Mouse (Mus musculus): ENCODE data around the gene Rft1. TPM values are rescaled to one million over a fixed set of nuclear protein-coding genes. Genes with fewer than 3 reads are reported as not detected.

Gene Rft1
- total RNA-seq, 2 experiments from 2014 or later = 9.6 to 10.5 TPM

DNA sequence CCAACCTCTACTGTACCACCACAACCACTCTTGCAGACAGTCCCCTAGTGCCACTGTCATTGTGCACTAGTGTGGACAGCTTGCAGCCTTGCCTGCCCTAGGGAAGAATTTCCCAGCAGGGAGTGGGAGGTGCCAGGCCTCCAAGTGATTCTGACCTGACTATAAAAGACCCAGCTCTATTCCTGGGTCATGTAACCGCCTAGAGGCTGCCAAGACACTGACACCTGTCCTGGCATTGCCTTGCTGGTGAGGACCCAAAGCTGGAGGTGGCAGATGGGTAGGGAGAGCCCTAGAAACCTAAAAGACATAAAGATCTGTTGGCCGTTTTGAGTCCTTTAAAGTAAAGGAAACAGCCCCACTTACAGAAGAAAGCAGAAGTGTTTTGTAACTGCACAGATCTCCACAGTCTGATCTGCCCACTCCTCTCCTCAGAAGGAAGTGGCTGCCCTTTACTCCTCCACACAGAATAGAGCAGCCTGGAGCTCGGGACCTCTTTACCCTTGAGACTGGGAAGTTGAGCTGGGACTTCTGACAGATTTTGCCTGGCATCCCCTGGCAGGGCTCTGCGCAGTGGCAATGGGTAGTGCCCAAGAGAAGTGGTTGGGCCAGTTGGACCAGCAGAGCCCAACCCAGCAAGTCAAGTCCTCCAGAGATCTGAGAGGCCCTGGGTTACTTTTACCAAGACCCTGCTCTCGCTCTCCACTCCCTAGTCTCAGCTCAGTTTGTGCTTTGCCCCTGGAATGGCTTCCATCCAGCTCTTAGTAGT is 23.2 kb upstream of the Rft1 start:
- peak; percentile 30 for DNase-seq

DNA sequence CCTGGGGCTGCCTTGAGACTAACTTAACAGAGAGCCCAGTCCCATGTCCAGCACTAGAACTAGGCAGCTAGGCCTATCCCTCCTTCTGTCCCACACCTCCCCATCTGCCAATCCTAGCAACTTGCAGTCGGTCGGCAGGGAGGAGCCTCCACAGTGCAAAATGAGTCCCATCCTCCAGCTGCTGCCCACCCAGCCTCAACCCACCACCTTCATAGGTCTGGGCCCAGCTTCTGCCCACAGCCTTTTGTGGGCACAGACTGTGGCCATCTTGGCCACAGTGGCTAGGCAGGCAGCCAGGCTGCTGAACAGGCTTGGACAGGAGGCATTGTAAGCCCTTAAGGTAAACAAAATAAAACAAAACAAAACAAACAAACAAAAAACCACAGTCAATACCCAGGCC is 22.3 kb upstream of the Rft1 start:
- DNase-seq = no peak

DNA sequence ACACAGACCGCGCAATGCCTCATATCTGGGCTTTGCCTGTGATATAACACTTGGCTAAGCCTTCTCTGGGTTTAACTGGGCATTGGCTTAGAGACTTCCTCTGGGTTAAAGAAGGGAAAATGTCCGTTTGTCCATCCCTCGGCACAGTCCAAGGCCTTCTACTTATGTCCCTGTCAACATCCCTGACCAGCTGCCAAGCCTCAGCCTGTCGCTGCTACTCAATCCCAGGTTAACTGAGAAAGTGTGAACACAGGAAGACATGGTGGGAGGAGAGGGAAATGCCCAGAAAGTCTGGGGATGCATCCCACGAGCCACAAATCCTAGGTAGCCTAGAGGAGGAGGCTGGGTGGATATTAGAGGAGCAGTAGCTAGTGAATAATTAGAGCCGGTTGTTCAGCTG is 20.5 kb upstream of the Rft1 start:
- DNase-seq = no peak

DNA sequence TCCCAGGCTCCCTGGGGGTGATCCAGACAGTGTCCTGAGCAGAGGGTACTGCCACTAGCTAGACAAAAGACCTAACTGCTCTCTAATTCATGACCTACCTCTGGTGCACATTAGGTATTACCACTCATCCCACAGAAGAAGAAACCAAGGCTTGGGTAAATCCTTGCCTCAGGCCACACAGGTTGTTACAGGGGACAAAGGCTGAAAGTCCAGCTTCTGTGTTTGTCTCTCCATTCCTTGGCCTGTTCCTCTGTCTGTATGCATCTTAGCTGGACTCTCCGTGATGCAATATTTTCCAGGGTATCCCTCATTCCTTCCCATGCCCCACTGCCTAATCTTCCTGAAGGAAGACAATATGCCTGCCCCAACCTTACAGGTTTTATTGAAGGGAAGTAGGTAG is 19.7 kb upstream of the Rft1 start:
- DNase-seq = no peak

DNA sequence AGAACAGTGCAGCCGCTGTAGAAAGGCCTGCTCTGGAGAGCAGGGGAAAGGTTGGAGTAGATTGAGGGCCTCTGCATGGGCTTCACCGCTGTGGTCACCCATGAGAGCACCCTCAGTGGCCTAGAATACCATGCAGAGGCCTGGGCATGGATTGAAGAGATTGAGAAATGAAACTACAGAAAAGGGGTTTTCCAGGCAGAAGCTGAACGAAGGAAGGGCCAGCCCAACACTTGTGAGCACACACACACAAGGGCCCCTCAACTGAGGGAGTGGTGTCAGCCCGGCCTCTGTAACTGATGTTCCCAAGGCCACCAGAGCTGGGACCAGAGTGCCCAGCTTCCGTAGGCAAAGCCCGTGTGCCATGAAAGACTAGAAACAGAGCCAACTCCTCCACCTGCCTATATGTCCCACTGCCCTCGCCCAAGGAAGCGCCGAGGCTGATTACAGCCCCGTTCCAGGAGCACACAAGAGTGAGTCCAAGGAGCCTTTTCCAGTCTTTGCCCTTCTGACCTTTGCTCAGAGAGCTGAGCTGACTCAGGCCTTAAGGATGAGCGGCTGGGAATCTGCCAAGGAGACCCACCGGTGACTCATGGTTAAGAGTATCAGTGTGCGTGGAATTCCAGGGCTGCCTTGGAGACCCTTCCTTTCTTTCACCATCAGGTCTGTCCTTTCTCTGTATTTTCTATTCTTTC is 18.8 kb upstream of the Rft1 start:
- no peak for DNase-seq

DNA sequence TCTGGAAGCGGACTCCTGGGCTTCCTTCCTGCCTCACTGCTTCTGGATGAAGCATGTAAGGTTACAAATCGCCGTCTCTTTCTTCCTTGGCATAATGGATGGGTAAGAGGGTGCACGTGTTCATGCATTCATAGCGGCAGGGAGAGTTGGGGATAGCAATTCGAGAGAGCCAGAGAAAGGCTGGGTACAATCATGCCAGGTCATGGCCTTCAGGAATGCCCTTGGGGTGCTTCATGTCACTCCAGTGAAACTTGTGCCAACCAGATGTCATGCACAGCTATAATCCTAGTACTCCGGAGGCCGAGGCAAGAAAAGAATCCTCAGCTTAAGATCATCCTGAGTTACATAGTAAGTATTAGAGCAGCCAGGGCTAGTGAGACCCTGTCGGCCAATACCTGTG is 17.7 kb upstream of the Rft1 start:
- DNase-seq = no peak

DNA sequence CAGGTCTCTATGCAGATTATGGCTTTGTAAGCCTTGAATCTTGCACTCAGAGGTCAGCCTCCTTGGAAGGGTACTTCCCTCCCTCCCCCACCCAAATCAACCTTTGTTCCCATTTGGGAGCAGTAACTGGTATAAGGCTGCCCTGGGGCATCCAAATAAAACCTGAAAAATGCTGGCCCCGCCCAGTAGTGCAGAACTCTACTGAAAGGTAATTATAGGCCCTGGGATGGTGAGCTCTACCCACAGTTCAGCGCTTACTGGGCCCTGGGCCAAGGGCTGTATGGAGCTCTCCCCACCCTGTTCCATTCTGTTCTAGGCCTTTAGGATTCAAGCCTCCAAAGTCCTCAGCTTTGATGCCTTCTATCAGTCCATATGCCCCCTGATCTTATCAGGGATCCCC is 17.1 kb upstream of the Rft1 start:
- no peak for DNase-seq

DNA sequence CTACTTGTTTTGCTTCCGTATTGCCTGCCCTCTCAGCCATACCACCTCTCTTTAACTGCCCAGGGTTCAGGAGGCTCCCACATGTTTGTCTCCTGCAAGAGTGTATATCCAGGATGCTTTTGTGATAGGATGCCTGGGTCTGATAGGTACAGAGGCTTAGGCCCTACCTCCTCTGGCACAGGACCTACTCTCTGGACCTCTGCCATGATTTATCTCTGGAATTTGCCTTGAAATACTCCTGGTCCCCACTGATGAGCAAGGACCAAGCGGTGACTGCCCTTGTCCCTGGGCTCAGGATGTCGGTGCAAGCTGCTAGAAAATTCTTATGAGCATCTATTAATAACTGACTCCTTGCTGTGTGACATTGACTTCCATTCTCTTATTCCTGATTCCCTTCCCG is 16.2 kb upstream of the Rft1 start:
- peak; percentile 56 for DNase-seq

DNA sequence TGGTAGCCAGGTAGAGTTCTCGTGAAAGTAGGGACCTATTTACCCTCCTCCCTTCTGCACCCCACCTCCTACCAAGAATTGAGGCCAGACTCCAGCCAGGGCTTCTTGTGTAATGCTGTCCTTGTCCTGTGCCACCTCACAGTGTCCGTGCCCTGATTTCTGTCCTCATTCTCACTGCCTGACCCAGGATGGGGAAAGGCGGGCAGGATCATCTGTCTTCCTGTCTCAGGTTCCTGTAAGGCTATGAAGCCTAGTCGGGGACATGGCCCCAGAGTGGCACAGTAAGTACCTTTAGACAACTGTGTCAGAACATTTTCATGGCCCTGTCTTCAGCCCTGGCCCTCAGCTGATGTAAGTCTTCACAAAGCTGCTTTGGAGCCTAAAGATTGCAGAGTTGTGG is 15.5 kb upstream of the Rft1 start:
- DNase-seq = no peak

DNA sequence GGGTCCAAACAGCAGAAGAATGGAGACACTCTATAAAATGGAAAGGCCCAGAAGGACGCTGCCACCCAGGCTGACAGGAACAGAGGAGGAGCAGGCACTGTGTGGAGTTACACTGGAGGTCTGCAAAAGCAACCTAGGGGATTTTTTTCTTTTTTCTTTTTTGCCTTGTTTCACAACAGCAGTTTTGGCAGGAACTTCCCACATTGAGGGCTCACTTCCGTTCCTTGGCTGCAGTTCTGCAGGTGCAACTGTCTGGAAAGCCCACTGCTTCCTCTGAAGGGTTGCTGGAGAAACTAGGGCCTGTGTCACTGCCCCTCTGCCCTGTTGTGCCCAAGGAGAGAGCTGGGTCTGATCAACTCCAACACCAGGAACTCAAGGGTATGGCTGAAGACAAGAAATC is 12.4 kb upstream of the Rft1 start:
- no peak for DNase-seq

DNA sequence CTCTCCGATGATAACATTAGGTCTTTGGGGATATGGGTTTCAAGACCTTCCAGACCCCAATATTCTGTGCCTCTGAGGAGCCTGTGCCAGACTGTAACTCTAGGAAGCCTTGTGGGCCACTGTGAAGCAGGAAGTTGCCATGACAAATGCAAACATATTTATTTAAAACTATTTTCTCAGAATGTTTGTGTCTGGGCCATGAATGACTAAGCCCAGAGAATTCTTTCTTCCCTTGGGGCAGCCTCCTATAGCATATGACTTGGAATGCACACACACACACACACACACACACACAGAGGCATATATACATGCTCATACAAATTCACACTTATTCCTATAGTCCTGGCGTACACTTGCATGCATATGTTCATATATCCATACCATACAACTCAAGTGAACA is 10.1 kb upstream of the Rft1 start:
- no peak for DNase-seq

DNA sequence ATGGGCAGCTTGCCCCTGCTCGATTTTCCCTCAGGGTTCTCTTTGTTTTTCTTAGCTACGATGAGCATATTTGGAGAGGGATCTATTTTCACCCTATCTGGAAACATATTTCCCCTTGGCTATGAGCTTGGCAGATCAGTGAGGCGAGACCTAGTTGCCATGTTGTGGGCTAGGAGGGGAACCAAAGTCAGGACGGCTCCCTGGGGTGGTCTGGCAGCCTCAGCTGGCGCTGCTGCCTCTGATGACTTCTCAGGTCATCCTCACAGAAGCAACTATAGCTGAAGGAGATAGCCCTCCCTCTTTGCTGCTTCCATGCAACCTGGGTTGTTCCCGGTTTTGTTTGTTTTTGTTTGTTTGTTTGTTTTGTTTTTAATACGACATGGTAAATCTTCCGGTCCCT is 9.1 kb upstream of the Rft1 start:
- no peak for DNase-seq

DNA sequence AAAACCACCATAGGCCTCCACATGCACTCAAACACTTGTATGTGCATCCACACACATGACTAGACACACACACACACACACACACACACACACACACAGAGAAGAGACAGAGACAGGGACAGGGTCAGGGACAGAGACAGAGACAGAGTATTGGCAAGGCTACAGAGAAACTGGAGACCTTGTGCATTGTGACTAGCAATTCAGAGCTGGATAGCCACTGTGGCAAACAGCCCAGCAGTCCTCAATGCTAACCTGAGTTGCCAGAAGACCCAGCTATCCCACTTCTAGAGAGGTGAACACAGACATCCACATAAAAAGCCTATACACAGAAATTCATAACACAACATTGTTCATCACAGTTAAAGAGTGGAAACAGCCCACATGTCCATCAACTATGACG is 7.7 kb upstream of the Rft1 start:
- DNase-seq = no peak

DNA sequence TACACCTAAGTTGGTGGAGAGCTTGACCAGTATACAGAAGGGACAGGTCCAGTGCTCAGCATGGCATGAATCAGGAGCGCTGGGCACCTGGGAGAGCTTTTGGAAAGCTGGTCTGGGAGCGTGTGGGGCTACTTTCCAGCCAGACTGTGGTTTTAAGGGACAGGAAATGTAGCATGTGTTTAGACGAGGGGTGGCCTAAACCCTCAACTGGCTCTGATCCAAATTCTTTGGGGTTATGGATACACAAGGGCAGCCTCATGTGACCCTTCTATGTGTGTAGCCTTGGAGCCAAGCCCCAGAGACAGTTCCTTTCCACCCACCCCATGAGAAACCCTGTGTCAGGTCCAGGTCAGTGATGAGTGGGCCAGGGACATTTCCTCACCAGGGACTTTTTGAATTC is 5.7 kb upstream of the Rft1 start:
- no peak for DNase-seq

DNA sequence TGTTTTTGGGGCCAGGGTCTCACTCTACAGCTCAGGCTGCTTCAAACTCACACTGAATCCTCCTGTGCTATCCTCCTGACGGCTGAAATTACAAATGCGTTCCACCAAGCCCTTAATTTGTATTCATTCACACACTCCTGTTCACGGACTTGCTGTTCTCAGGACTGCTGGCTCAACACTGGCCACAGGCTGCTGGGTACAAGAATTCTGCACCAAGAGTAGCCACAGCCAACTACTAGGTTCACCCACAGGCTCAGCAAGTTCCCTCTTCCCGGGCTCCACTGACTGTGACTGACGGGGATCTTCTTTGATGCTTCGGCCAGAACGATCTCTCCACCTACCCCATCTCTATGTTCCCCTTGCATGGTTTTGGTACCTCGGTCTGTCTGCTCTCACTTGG is 4.4 kb upstream of the Rft1 start:
- DNase-seq = no peak

DNA sequence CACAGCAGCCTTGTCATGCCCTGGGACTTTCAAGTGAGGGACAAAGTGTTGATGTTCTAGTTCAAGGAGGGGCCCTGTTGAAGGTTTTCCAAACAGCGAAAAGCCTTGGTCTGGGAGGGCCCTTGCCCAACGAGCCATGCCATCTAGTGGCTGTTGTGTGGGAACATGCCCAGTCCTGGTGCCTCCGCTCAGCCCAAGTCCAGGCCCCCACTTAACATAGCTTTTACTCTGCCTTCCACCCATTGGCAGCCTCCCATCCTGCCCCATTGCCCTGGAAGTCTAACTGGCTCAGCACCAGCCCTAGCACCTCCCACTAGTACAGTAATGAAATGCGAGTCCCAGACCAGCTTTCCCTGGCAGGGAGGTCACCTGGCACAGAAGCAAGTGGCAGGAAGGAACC is 3.2 kb upstream of the Rft1 start:
- peak; percentile 87 for DNase-seq

DNA sequence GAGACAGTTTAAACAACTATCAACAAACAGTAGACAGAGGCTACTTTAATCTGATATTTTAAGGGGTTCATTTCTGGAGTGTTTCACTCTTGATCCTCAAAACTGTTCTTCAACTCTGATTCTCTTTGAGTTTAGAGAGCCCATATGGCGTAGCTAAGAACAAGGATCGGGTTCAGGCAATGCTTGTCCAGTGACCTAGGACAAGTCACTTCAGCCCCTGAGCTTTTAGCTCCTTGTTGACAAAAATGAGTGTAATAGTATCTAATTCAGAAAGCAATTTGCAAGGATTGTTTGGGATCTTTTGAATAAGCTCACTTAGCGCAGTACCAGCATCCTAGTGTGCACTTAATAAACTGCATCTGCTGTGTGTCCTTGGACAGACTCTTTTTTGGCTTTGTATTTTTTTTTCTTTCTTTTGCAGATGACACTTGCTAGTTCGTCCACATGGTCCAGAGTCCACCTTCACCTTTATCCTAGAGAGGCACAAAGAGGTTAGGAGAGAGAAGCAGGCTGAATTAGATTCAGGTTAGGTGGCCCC is 600 bp downstream of the Rft1 start:
- DNase-seq = no peak

DNA sequence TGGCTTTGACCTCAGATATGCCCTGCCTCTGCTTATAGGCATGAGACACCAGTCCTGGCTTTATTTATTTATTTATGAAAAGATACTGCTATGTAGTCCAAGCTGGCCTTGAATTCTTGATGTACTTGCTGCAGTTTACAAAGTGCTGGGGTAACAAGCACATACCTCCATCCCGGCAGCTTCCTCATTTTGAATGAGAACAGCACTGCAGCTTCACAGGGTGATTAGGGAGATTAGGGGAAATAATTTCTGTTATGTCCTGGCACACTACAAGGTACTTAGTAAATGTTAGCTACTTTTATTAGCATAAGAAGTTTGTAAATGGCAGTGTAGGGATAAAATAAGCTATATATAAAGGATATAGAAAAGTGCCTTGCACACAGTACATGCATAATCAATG is 1.4 kb downstream of the Rft1 start:
- DNase-seq = no peak

DNA sequence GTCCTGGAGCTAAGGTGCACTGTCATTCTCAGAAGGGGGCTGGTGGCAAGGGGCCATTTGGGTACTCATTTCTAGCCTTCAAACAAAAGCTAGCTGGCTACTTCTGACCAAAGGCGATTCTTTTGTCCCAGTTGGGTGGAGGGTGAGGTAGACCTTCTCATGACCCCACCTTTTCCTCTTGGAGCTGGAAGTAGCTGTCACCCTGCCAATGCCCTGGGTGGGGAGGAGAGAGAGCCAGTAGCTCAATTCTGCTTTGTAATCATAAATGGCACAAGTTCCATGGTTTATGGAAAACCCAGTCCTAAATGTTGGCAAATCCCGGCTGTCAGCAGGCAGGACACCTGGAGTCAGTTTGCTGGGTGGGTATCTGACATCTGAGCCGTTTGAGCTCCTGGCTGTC is 11.9 kb downstream of the Rft1 start:
- DNase-seq = peak; percentile 40

DNA sequence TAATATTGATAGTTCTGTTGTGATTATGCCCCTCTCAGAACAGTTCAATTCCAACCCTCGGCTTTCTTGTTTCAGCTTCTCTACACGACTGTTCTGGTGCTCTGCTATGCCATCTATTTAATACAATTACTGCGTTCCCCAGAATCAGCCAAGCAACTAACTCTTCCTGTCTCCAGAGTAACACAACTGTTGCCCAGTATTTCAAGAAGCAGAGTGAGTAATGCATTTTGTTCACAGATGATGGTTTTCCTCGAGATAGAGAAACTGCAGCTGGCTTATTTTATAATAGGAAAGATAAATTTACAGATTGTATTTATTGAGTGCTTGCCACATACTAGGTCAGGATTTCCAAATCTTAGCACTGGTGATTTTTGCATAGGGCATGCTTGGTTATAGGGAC is 12.4 kb downstream of the Rft1 start:
- no peak for DNase-seq

DNA sequence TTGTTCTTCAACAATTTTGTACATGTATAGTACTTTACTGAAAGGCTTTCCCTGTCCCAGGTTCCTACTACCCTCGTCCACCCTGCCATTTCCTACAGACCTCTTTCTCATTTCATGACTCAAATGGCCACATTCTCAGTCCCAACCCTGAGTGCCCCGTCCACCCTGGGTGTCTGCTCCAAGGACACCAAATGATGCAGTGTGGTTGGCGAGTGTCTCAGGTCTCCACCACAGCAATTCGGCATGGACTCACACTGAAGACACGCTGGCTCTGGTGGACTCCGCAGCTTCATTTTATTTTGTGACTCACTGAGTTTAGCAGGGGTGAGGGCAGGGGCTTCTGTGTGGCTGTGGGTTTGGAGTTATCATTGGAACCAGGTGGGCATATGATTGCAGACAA is 16.0 kb downstream of the Rft1 start:
- no peak for DNase-seq

DNA sequence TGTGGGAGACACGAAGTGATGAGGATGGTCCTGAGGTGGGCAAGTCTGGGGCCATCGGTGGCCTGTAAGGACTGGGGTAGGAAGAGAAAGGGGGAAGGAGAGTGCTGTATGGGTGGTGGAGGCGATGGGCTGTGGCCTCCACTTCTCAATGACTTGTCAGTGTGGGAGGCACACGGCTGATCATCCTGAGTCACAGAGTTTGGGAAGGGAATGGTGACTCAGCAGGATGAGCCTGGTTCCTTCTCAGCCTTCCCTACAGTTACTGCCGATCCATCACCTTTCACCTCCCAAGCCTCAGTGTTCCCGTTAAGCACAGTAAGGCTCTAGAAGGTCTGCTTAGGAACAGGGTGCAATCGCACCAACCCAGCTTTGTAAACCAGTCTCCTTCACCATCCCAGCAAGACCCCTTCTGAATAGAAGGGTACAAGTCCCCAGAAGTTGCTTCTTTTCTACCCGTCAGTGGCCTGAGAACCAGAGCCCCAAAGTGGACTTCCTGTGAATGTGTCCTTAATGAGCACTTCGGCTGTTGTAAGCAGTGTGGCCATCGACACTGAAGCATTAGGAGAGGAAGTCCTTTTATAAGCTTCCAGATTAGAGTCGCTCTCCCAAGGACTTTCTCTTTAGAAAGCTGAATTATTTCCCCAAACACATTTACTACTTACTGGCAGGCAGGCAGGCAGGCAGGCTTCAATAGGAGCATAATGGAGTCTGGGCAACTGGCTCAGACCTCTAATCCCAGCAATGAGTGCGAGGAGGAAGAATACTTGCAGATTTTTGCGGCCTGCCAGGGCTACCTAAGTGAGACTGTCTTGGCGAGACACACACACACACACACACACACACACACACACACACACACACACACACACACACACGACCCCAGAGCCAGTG is 17.2 kb downstream of the Rft1 start:
- no peak for DNase-seq

DNA sequence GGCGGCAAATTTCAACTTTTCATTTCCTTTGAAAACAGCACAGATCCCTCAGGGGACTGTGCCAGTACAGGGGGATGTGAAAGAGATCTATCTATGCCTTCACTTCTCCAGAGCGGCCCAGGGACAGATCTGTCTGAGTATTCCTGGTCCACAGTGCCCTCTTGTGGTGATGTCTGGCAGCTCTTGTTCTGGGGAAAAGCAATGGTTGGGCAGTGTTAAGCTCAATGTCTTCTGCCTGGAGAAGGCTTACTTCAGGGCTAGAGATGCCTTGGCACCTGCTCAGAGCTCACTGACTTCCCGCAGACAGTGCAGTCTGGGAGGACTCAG is 17.8 kb downstream of the Rft1 start:
- DNase-seq = peak; percentile 94

All from heart, postnatal 4 days (tissue).